Mouse (Mus musculus) MEL (cell line): ENCODE measurements around the gene Hfm1. TPM values are rescaled to one million over a fixed set of nuclear protein-coding genes. Genes with fewer than 3 reads are reported as not detected.

ENCODE experiments used
- DNase-seq: peaks from one replicate; pipeline ENCODE4 v3.0.0; 2011; ENCODE audit warnings: low read depth, low spot score
- H3K27ac ChIP-seq: 2 replicates; pipeline ENCODE4 v1.5.1; 2012; ENCODE audit warnings: low read depth, mild to moderate bottlenecking, control low read depth, low read length, moderate library complexity; ENCODE audit not compliant: control insufficient read depth
- H3K27me3 ChIP-seq, 2 experiments: fragments of 150-350 bp in 1 of 2; sonication (generic) in 1 of 2; 2 replicates each; pipeline ENCODE4 v1.6.1; 2012; ENCODE audit warnings: low read length in 2 of 2, mild to moderate bottlenecking in 2 of 2, improper control_type of control experiment in 1 of 2, moderate library complexity in 1 of 2; ENCODE audit not compliant: insufficient read depth in 2 of 2, control insufficient read depth in 1 of 2
- H3K36me3 ChIP-seq, 2 experiments: 2 replicates each; pipeline ENCODE4 v1.6.1; 2012 to 2014; ENCODE audit warnings: low read length in 2 of 2, improper control_type of control experiment in 1 of 2, inconsistent platforms in 1 of 2, mild to moderate bottlenecking in 1 of 2; ENCODE audit not compliant: insufficient read depth in 2 of 2, control insufficient read depth in 1 of 2
- H3K4me1 ChIP-seq, 2 experiments: fragments of 150-350 bp in 1 of 2; sonication (generic) in 1 of 2; 2 replicates each; pipeline ENCODE4 v1.6.1; 2012; ENCODE audit warnings: low read length in 2 of 2, improper control_type of control experiment in 1 of 2, mild to moderate bottlenecking in 1 of 2; ENCODE audit not compliant: insufficient read depth in 2 of 2, control insufficient read depth in 1 of 2
- H3K4me3 ChIP-seq, 2 experiments: fragments of 150-350 bp in 1 of 2; sonication (generic) in 1 of 2; 2 replicates each; pipeline ENCODE4 v1.5.1; 2012; ENCODE audit warnings: low read depth in 2 of 2, low read length in 2 of 2, mild to moderate bottlenecking in 2 of 2, moderate library complexity in 2 of 2, control low read depth in 1 of 2, improper control_type of control experiment in 1 of 2; ENCODE audit not compliant: control insufficient read depth in 1 of 2, insufficient read depth in 1 of 2
- H3K79me2 ChIP-seq: 2 replicates; pipeline ENCODE4 v1.6.1; 2012; ENCODE audit warnings: mild to moderate bottlenecking, low read length, moderate library complexity; ENCODE audit not compliant: control insufficient read depth, poor library complexity, insufficient read depth
- H3K9ac ChIP-seq: 2 replicates; pipeline ENCODE4 v1.6.1; 2012; ENCODE audit warnings: low read depth, mild to moderate bottlenecking, control low read depth, low read length, moderate library complexity; ENCODE audit not compliant: control insufficient read depth, poor library complexity, severe bottlenecking
- H3K9me3 ChIP-seq: fragments of 150-350 bp; sonication (generic); replicated peaks from 2 replicates; pipeline ENCODE4 v1.6.1; 2012; ENCODE audit warnings: mild to moderate bottlenecking, low read length, improper control_type of control experiment, moderate library complexity; ENCODE audit not compliant: insufficient read depth
- BHLHE40 ChIP-seq: IDR thresholded peaks from 2 replicates; pipeline ENCODE4 v1.6.1; 2012; ENCODE audit warnings: low read depth, mild to moderate bottlenecking, inconsistent platforms, low read length, improper control_type of control experiment, borderline replicate concordance
- CHD2 ChIP-seq: IDR thresholded peaks from 2 replicates; pipeline ENCODE4 v1.6.1; 2011; ENCODE audit warnings: low read length, improper control_type of control experiment
- CTCF ChIP-seq, 3 experiments: IDR thresholded peaks in 2 of 3; conservative IDR thresholded peaks in 1 of 3; 2 replicates each; pipeline ENCODE4 v1.5.1; 2011 to 2012; ENCODE audit warnings: low read length in 3 of 3, low read depth in 2 of 3, mild to moderate bottlenecking in 2 of 3, improper control_type of control experiment in 1 of 3, inconsistent platforms in 1 of 3, mixed read lengths in 1 of 3, moderate library complexity in 1 of 3; ENCODE audit not compliant: control insufficient read depth in 1 of 3, insufficient read depth in 1 of 3, poor library complexity in 1 of 3, severe bottlenecking in 1 of 3
- GABPA ChIP-seq: IDR thresholded peaks from 2 replicates; pipeline ENCODE4 v1.6.1; 2012; ENCODE audit warnings: low read depth, mild to moderate bottlenecking, inconsistent platforms, low read length, improper control_type of control experiment, moderate library complexity
- GATA1 ChIP-seq: IDR thresholded peaks from 2 replicates; pipeline ENCODE4 v1.6.1; 2011; ENCODE audit warnings: low read depth, low read length, improper control_type of control experiment
- HCFC1 ChIP-seq: IDR thresholded peaks from 2 replicates; pipeline ENCODE4 v1.6.1; 2012; ENCODE audit warnings: low read depth, mild to moderate bottlenecking, inconsistent platforms, low read length, improper control_type of control experiment, moderate library complexity
- KAT2A ChIP-seq: conservative IDR thresholded peaks from 2 replicates; pipeline ENCODE4 v1.6.1; 2012; ENCODE audit warnings: low read depth, low read length, improper control_type of control experiment, inconsistent platforms
- MAZ ChIP-seq: IDR thresholded peaks from 2 replicates; pipeline ENCODE4 v1.6.1; 2012; ENCODE audit warnings: low read depth, mild to moderate bottlenecking, inconsistent platforms, low read length, improper control_type of control experiment
- MEF2A ChIP-seq: IDR thresholded peaks from 2 replicates; pipeline ENCODE4 v1.6.1; 2014; ENCODE audit warnings: low read depth, mild to moderate bottlenecking, inconsistent platforms, low read length, improper control_type of control experiment; ENCODE audit not compliant: poor library complexity, insufficient replicate concordance, severe bottlenecking; ENCODE audit errors: extremely low read depth
- MYB ChIP-seq: IDR thresholded peaks from 2 replicates; pipeline ENCODE4 v1.6.1; 2011; ENCODE audit warnings: mild to moderate bottlenecking, low read depth, low read length, improper control_type of control experiment
- NELFE ChIP-seq: IDR thresholded peaks from 2 replicates; pipeline ENCODE4 v1.6.1; 2011; ENCODE audit warnings: low read depth, low read length, improper control_type of control experiment
- POLR2AphosphoS2 ChIP-seq: IDR thresholded peaks from 2 replicates; pipeline ENCODE4 v1.6.1; 2011; ENCODE audit warnings: low read length, improper control_type of control experiment
- POLR2AphosphoS5 ChIP-seq: IDR thresholded peaks from 2 replicates; pipeline ENCODE4 v1.6.1; 2012; ENCODE audit warnings: low read depth, borderline replicate concordance, mild to moderate bottlenecking, inconsistent platforms, low read length, moderate library complexity, mixed read lengths
- RAD21 ChIP-seq: IDR thresholded peaks from 2 replicates; pipeline ENCODE4 v1.6.1; 2011; ENCODE audit warnings: mild to moderate bottlenecking, low read depth, low read length, improper control_type of control experiment
- RCOR1 ChIP-seq: IDR thresholded peaks from 2 replicates; pipeline ENCODE4 v1.6.1; 2012; ENCODE audit warnings: low read depth, mild to moderate bottlenecking, inconsistent platforms, low read length, improper control_type of control experiment
- SIN3A ChIP-seq: IDR thresholded peaks from 2 replicates; pipeline ENCODE4 v1.6.1; 2012; ENCODE audit warnings: low read length, improper control_type of control experiment, inconsistent platforms
- SMC3 ChIP-seq: IDR thresholded peaks from 2 replicates; pipeline ENCODE4 v1.6.1; 2011; ENCODE audit warnings: low read depth, low read length, improper control_type of control experiment
- TAL1 ChIP-seq: IDR thresholded peaks from 2 replicates; pipeline ENCODE4 v1.6.1; 2012; ENCODE audit warnings: mild to moderate bottlenecking, inconsistent platforms, low read length, moderate library complexity, mixed read lengths
- TBP ChIP-seq: IDR thresholded peaks from 2 replicates; pipeline ENCODE4 v1.8.0; 2011; ENCODE audit warnings: low read depth, low read length, improper control_type of control experiment
- TCF12 ChIP-seq: IDR thresholded peaks from 2 replicates; pipeline ENCODE4 v1.6.1; 2014; ENCODE audit warnings: low read depth, mild to moderate bottlenecking, inconsistent platforms, low read length, improper control_type of control experiment, moderate library complexity
- USF1 ChIP-seq: IDR thresholded peaks from 2 replicates; pipeline ENCODE4 v1.6.1; 2014; ENCODE audit warnings: low read depth, mild to moderate bottlenecking, inconsistent platforms, low read length, improper control_type of control experiment, moderate library complexity
- ZKSCAN1 ChIP-seq: IDR thresholded peaks from 2 replicates; pipeline ENCODE4 v1.6.1; 2012; ENCODE audit warnings: low read depth, mild to moderate bottlenecking, inconsistent platforms, low read length, improper control_type of control experiment, moderate library complexity
- polyA plus RNA-seq, 2 experiments: library from polyadenylated mRNA; stranded (reverse) in 1 of 2; unstranded in 1 of 2; fragments of >175 nt in 1 of 2; fragments of >200 nt in 1 of 2; gene quantifications; 2 replicates each; pipeline versions ENCODE4 v1.2.1 to v1.2.4; 2012; ENCODE audit warnings: low replicate concordance in 2 of 2, low read depth in 1 of 2; ENCODE audit not compliant: insufficient read length in 2 of 2, insufficient read depth in 1 of 2, missing spikeins in 1 of 2
- total RNA-seq: library from RNA; depleted of rRNA; stranded (reverse); fragments of 300-350 nt; gene quantifications from 2 replicates; pipeline ENCODE4 v1.2.3, GENCODE M21; 2012

Gene Hfm1
- total and polyA plus RNA-seq, 3 experiments: not detected

DNA sequence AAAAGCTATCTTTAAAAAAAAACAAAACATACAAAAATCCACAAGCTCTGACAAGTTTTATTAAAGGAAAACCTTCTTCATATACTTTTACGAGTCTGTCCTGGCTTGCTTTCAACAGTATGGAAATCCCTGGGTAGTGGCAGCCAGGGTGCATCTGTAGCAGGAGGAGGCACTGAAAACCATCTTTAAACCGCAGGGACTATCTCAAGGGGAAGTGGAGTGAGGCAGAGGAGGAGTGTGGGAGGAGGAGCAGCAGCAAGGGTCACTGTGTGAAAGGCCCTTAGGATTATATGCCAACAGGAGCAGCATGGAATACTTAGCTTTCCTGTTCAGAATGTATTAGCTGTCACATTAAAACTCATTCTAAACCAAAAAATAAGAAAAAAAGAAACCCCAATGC, 29.2 kb downstream of the Hfm1 start:
- no peak overlapping the region for H3K4me3 ChIP-seq
- H3K4me1 ChIP-seq: no peaks in the 10 kb centered on the region
- peaks cover 0 to 1% of the 10 kb centered on the region in 2 experiments; a peak in 2 of 4 replicates for H3K27me3 ChIP-seq
- no peaks in the 10 kb centered on the region for H3K79me2 ChIP-seq
- TF ChIP-seq TCF12 (no peak), KAT2A (no peak), USF1 (no peak), MAZ (no peak), RAD21 (no peak), CHD2 (no peak), SMC3 (no peak)
- no peak overlapping the region for H3K9ac ChIP-seq
- H3K36me3 ChIP-seq: no peaks in the 10 kb centered on the region
- no peaks in the 10 kb centered on the region for H3K9me3 ChIP-seq
- peak; percentile 28 for DNase-seq
- H3K27ac ChIP-seq: no peak overlapping the region

DNA sequence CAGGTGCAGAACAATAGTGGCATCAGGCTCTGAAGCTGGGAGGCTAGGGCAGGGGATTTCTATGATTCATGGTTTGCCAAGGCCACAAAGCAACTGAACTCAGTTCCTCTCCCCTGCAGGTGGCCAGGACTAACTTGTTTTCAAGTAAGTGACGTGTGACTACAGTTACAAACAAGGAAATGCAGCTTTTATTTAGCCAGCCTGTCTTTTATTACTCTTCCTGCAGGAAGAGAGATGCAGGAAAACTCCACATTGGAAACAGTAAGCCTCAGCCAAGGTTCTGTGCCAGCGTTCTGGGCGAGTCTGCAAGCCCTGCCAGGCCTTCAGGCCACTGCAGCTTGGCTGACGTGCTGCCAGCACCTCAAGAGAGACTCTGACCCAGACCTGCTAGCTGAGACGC, 34.3 kb downstream of the Hfm1 start:
- Histone ChIP-seq H3K9ac (no peak overlapping the region), H3K27me3 (peaks cover 0 to 3% of the 10 kb centered on the region in 2 experiments), H3K27ac (no peak overlapping the region), H3K9me3 (no peaks in the 10 kb centered on the region), H3K4me3 (no peak overlapping the region), H3K79me2 (no peaks in the 10 kb centered on the region), H3K36me3 (no peaks in the 10 kb centered on the region), H3K4me1 (no peaks in the 10 kb centered on the region)
- DNase-seq: no peak
- TF ChIP-seq HCFC1 (no peak), CTCF (IDR thresholded peaks at IDR 0.05 in 2 of 3, conservative IDR thresholded peaks at IDR 0.05 in 1 of 3; ENCODE audit: control insufficient read depth in 1 of 3, insufficient read depth in 1 of 3, low read depth in 2 of 3, low read length in 3 of 3, poor library complexity in 1 of 3, severe bottlenecking in 1 of 3) (no peak), MYB (no peak), TBP (no peak), ZKSCAN1 (no peak), GATA1 (no peak), GABPA (no peak), BHLHE40 (no peak), POLR2AphosphoS2 (no peak), RCOR1 (no peak), TCF12 (no peak), NELFE (no peak), POLR2AphosphoS5 (no peak), MEF2A (no peak), SMC3 (no peak), USF1 (no peak), TAL1 (no peak), SIN3A (no peak)
